Comparison of ENCODE assay signal across 11 mouse cellular contexts in the genomic region with DNA sequence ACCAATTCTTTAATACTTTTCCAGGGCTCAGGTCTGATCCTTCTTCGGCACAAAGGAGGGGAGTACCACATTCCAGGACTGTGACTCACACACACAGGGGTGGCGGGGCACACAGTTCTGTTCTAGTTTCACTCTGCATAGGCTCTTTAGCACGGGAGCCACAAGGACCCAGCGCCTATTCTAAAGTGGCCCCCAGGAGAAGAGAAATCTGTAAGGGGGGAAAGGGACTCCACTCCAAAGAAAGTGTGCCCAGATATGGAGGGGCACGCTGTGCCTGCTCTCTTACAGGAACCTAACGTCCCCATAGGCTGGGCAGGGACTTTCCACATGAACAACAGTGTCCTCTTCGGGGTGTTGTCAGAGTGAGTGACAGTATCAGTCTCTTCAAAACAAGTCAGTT. TPM values are rescaled to one million over a fixed set of nuclear protein-coding genes. Genes with fewer than 3 reads are reported as not detected.
DNase-seq lines count a peak whose midpoint lies in the region; ATAC-seq and TF ChIP-seq lines count a peak whose summit lies in the region.
"Had no signal": no experiment of that assay in that cellular context is flagged by ENCODE, and none has a peak within 500 bp of the region (broad histone marks: within the 10 kb centered on the region; RNA-seq: fewer than 3 reads in every experiment).

No protein-coding gene starts in this region.

- intact Hi-C loops in heart, postnatal 36 days (cut with DNase I): no loop called here

- DNase-seq in heart, postnatal 0 days (ENCODE audit: low spot score): peak; percentile 34
- no peak for DNase-seq in heart, postnatal 36 days
- peak; percentile 67 for DNase-seq in Muller cell, postnatal 12 days (ENCODE audit: inconsistent ontology term)
- peak; percentile 68 for DNase-seq in lung, postnatal 0 days (ENCODE audit: low spot score)
- DNase-seq in forebrain, postnatal 0 days: no peak
- no peak for DNase-seq in liver, postnatal 0 days
- DNase-seq: cerebellum, adult 9-11 months; kidney, postnatal 10 days; layer of hippocampus, postnatal 36 days; thymus, postnatal 36 days had no signal

- 23% methylated on average over 7 of the region's 7 CpGs for WGBS in heart, postnatal 0 days
- whole genome bisulfite sequencing in lung, postnatal 0 days: 47% methylated on average over 7 of the region's 7 CpGs
- WGBS in forebrain, postnatal 0 days: 62% methylated on average over 7 of the region's 7 CpGs
- WGBS in liver, postnatal 0 days (ENCODE audit: insufficient replicate concordance): 62% methylated on average over 7 of the region's 7 CpGs

- peak overlapping the region; percentile 59 for H3ac ChIP-seq in C2C12 (ENCODE audit: control insufficient read depth, insufficient read length, low read depth)

- peak overlapping the region; percentile 38 for H3K4me3 ChIP-seq in heart, postnatal 0 days (ENCODE audit: low read depth, low read length)
- peak overlapping the region; percentile 21 for H3K4me3 ChIP-seq in C2C12 (ENCODE audit: insufficient read depth, poor library complexity, severe bottlenecking)
- H3K4me3 ChIP-seq in lung, postnatal 0 days (ENCODE audit: low read depth, low read length): peak overlapping the region; percentile 25; the same call in 1 of the 2 replicates
- no peak overlapping the region for H3K4me3 ChIP-seq in forebrain, postnatal 0 days (ENCODE audit: low read depth, low read length)
- no peak overlapping the region for H3K4me3 ChIP-seq in liver, postnatal 0 days (ENCODE audit: low read depth, low read length)

- no peak for TF ChIP-seq CTCF in heart, postnatal 0 days (IDR thresholded peaks at IDR 0.05; ENCODE audit: low read depth)
- no peak for TF ChIP-seq CTCF in C2C12 (IDR thresholded peaks at IDR 0.05; ENCODE audit: control insufficient read depth, insufficient read depth, insufficient read length)
- no peak for TF ChIP-seq CTCF in lung, postnatal 0 days (IDR thresholded peaks at IDR 0.05)
- TF ChIP-seq CTCF in forebrain, postnatal 0 days (IDR thresholded peaks at IDR 0.05; ENCODE audit: low read depth): no peak
- TF ChIP-seq CTCF in liver, postnatal 0 days (IDR thresholded peaks at IDR 0.05; ENCODE audit: low read depth): no peak

- no peaks in the 10 kb centered on the region for H3K79me3 ChIP-seq in C2C12 (ENCODE audit: low read depth)

- H3K36me3 ChIP-seq in heart, postnatal 0 days (replicated peaks; ENCODE audit: control insufficient read depth, insufficient read depth, low read length): no peaks in the 10 kb centered on the region
- no peaks in the 10 kb centered on the region for H3K36me3 ChIP-seq in C2C12 (ENCODE audit: control insufficient read depth, insufficient read depth)
- H3K36me3 ChIP-seq in lung, postnatal 0 days (ENCODE audit: insufficient read depth, low read length): no peaks in the 10 kb centered on the region
- H3K36me3 ChIP-seq in forebrain, postnatal 0 days (ENCODE audit: insufficient read depth): no peaks in the 10 kb centered on the region
- no peaks in the 10 kb centered on the region for H3K36me3 ChIP-seq in liver, postnatal 0 days (replicated peaks; ENCODE audit: insufficient read depth, low read length)

- peak; percentile 90 for ATAC-seq in heart, postnatal 0 days (ENCODE audit: insufficient read depth, low read depth)
- ATAC-seq in lung, postnatal 0 days: peak; percentile 96
- no peak for ATAC-seq in forebrain, postnatal 0 days
- no peak for ATAC-seq in liver, postnatal 0 days

- no peak for TF ChIP-seq EP300 in heart, postnatal 0 days (IDR thresholded peaks at IDR 0.05; ENCODE audit: low read depth)
- no peak for TF ChIP-seq EP300 in lung, postnatal 0 days (IDR thresholded peaks at IDR 0.05)
- TF ChIP-seq EP300 in liver, postnatal 0 days (IDR thresholded peaks at IDR 0.05; ENCODE audit: low read depth): no peak

- no peaks in the 10 kb centered on the region for H3K9me3 ChIP-seq in heart, postnatal 0 days (replicated peaks; ENCODE audit: control insufficient read depth, low read length)
- no peaks in the 10 kb centered on the region for H3K9me3 ChIP-seq in lung, postnatal 0 days (ENCODE audit: low read length)
- H3K9me3 ChIP-seq in forebrain, postnatal 0 days (ENCODE audit: low read length): no peaks in the 10 kb centered on the region
- no peaks in the 10 kb centered on the region for H3K9me3 ChIP-seq in liver, postnatal 0 days (ENCODE audit: low read length)

- H3K27me3 ChIP-seq in heart, postnatal 0 days (ENCODE audit: control insufficient read depth, insufficient read depth, low read length): no peaks in the 10 kb centered on the region
- H3K27me3 ChIP-seq in C2C12 (ENCODE audit: control insufficient read depth, insufficient read depth, insufficient read length): no peaks in the 10 kb centered on the region
- H3K27me3 ChIP-seq in lung, postnatal 0 days (replicated peaks; ENCODE audit: insufficient read depth, low read length): no peaks in the 10 kb centered on the region
- no peaks in the 10 kb centered on the region for H3K27me3 ChIP-seq in forebrain, postnatal 0 days (ENCODE audit: insufficient read depth, low read length)
- no peaks in the 10 kb centered on the region for H3K27me3 ChIP-seq in liver, postnatal 0 days (ENCODE audit: insufficient read depth, low read length)

- H3K4me1 ChIP-seq in heart, postnatal 0 days (ENCODE audit: control insufficient read depth, insufficient read depth): no peaks in the 10 kb centered on the region
- no peaks in the 10 kb centered on the region for H3K4me1 ChIP-seq in lung, postnatal 0 days (ENCODE audit: insufficient read depth, low read depth, low read length)
- H3K4me1 ChIP-seq in forebrain, postnatal 0 days (ENCODE audit: insufficient read depth): no peaks in the 10 kb centered on the region
- no peaks in the 10 kb centered on the region for H3K4me1 ChIP-seq in liver, postnatal 0 days (ENCODE audit: insufficient read depth)

- no peaks in the 10 kb centered on the region for H3K79me2 ChIP-seq in C2C12 (ENCODE audit: control insufficient read depth, insufficient read depth)

- H3K9ac ChIP-seq in heart, postnatal 0 days (replicated peaks; ENCODE audit: low read depth, low read length): peak overlapping the region; percentile 45
- H3K9ac ChIP-seq in lung, postnatal 0 days (replicated peaks; ENCODE audit: low read depth): no peak overlapping the region; the same call in 1 of the 2 replicates
- no peak overlapping the region for H3K9ac ChIP-seq in forebrain, postnatal 0 days
- no peak overlapping the region for H3K9ac ChIP-seq in liver, postnatal 0 days (replicated peaks)

- H3K4me2 ChIP-seq in heart, postnatal 0 days (ENCODE audit: low read depth, low read length): peak overlapping the region; percentile 58
- peak overlapping the region; percentile 23 for H3K4me2 ChIP-seq in lung, postnatal 0 days (replicated peaks; ENCODE audit: low read depth, low read length)
- H3K4me2 ChIP-seq in forebrain, postnatal 0 days (ENCODE audit: low read depth): no peak overlapping the region
- H3K4me2 ChIP-seq in liver, postnatal 0 days (ENCODE audit: low read depth, low read length): no peak overlapping the region

- peak overlapping the region; percentile 46 for H3K27ac ChIP-seq in heart, postnatal 0 days (ENCODE audit: low read depth)
- H3K27ac ChIP-seq in lung, postnatal 0 days (ENCODE audit: low read length): 0 out of 2 replicates have a peak overlapping the region, but pooled peaks have one; percentile 11
- H3K27ac ChIP-seq in forebrain, postnatal 0 days (ENCODE audit: low read depth, low read length): no peak overlapping the region
- H3K27ac ChIP-seq in liver, postnatal 0 days (ENCODE audit: low read depth): no peak overlapping the region

TF ChIP-seq in C2C12, 6 proteins besides CTCF, POLR2A, EP300 and RAD21:
- TF ChIP-seq FOSL1 (IDR thresholded peaks at IDR 0.05; ENCODE audit: insufficient read depth, low read length, poor library complexity, severe bottlenecking) (peak; percentile 48), MAX (IDR thresholded peaks at IDR 0.05) (no peak)

RNA-seq across cellular contexts. Expression of a gene that starts 49.7 kb away (rescaled TPM):
- total RNA-seq in heart, postnatal 0 days (2014; rRNA removed; ENCODE audit: low replicate concordance): 7.8 and 8.0 TPM in 2 replicates
- 102 and 111 TPM in 2 replicates for polyA plus RNA-seq in heart, postnatal 0 days (2015; fragmentation: Nextera tagmentation; extraction: Ambion mirVana)
- total RNA-seq in heart, postnatal 36 days (2021): 10 to 100 TPM; 52.9 to 58.4 TPM
- 117 TPM for polyA plus RNA-seq in C2C12 (2012; fragmentation: generic; extraction: Trizol)
- 82.9 and 96.4 TPM in 2 replicates for polyA plus RNA-seq in lung, postnatal 0 days (2015; fragmentation: Nextera tagmentation; extraction: Ambion mirVana)
- 26.4 and 27.6 TPM in 2 replicates for total RNA-seq in forebrain, postnatal 0 days (2014; rRNA removed)
- polyA plus RNA-seq in forebrain, postnatal 0 days (2015; fragmentation: Nextera tagmentation; extraction: Ambion mirVana): 134 and 155 TPM in 2 replicates
- 95.8 and 97.3 TPM in 2 replicates for polyA plus RNA-seq in liver, postnatal 0 days (2015; fragmentation: Nextera tagmentation; extraction: Ambion mirVana)

Comparison
In these comparisons a context has a peak if more than half of its experiments do, and no peak if none do; other contexts are left out.
1. DNase-seq: peak in heart, postnatal 0 days (single experiment), Muller cell, postnatal 12 days (single experiment) and lung, postnatal 0 days (single experiment); none in heart, postnatal 36 days (0 of 2), forebrain, postnatal 0 days (single experiment) and liver, postnatal 0 days (single experiment).
2. ATAC-seq: peak in heart, postnatal 0 days (single experiment) and lung, postnatal 0 days (single experiment); none in forebrain, postnatal 0 days (single experiment) and liver, postnatal 0 days (single experiment).
3. H3K27ac ChIP-seq: peak in heart, postnatal 0 days (single experiment) and lung, postnatal 0 days (single experiment); none in forebrain, postnatal 0 days (single experiment) and liver, postnatal 0 days (single experiment).
4. H3K4me2 ChIP-seq: peak in heart, postnatal 0 days (single experiment) and lung, postnatal 0 days (single experiment); none in forebrain, postnatal 0 days (single experiment) and liver, postnatal 0 days (single experiment).
5. H3K4me3 ChIP-seq: peak in heart, postnatal 0 days (single experiment), C2C12 (single experiment) and lung, postnatal 0 days (single experiment); none in forebrain, postnatal 0 days (single experiment) and liver, postnatal 0 days (single experiment).